Mouse (Mus musculus) lung, adult 2 months (tissue): Measurements from ENCODE around the gene Cltb. TPM values are rescaled to one million over a fixed set of nuclear protein-coding genes. Genes with fewer than 3 reads are reported as not detected.

Source experiments
- DNase-seq: peaks from one replicate; pipeline ENCODE4 v3.0.0; 2022
- H3K4me1 ChIP-seq: fragments of 200-500 bp; 2 replicates; pipeline ENCODE4 v1.6.1; 2011; ENCODE audit warnings: low read length; ENCODE audit not compliant: control insufficient read depth, insufficient read depth
- H3K4me3 ChIP-seq: fragments of 200-500 bp; replicated peaks from 2 replicates; pipeline ENCODE3; 2011; ENCODE audit warnings: low read depth, mild to moderate bottlenecking, control low read depth, low read length; ENCODE audit errors: extremely low read depth
- CTCF ChIP-seq: fragments of 200-500 bp; IDR thresholded peaks from 2 replicates; pipeline ENCODE4 v1.5.1; 2011; ENCODE audit warnings: mild to moderate bottlenecking, low read length, control low read depth; ENCODE audit not compliant: insufficient read depth
- POLR2A ChIP-seq: fragments of 200-500 bp; IDR thresholded peaks from 2 replicates; pipeline ENCODE4 v1.6.1; 2011; ENCODE audit warnings: low read depth, mild to moderate bottlenecking, control low read depth, low read length, borderline replicate concordance; ENCODE audit errors: extremely low read depth
- WGBS: fragments of 180-500 bp; shearing (Covaris S2); methylation state at CpG from one replicate; pipeline ENCODE4 v1.1.7; 2018; 5-methylcytosine and 5-hydroxymethylcytosine counted together
- polyA plus RNA-seq: library from polyadenylated mRNA; depleted of rRNA; stranded (reverse); fragments of >200 nt; gene quantifications from 2 replicates; pipeline ENCODE4 v1.2.3, GENCODE M21; 2012; rRNA removed

Cltb gene
- polyA plus RNA-seq, 1 experiment: 109 TPM

GRCm38 (mm10) chr13:54556796-54557195, 54.3 kb downstream of the Cltb start:
- DNase-seq: no peak
- 71% methylated on average over 3 of the region's 3 CpGs for WGBS
- Histone ChIP-seq H3K4me1 (no peaks in the 10 kb centered on the region), H3K4me3 (no peak overlapping the region)
- TF ChIP-seq POLR2A (no peak), CTCF (no peak)

GRCm38 (mm10) chr13:54556176-54556575, 55.0 kb downstream of the Cltb start:
- no peak for DNase-seq

GRCm38 (mm10) chr13:54548036-54548435, 63.1 kb downstream of the Cltb start:
- 83% methylated on average over 7 of the region's 7 CpGs for WGBS
- TF ChIP-seq CTCF (no peak), POLR2A (no peak)

More at GRCm38 (mm10) chr13:54556176-54556575, 55.0 kb downstream of the Cltb start:
- 92% methylated on average over 9 of the region's 9 CpGs for WGBS
- TF ChIP-seq CTCF (no peak), POLR2A (no peak)
- no peak overlapping the region for H3K4me3 ChIP-seq
- H3K4me1 ChIP-seq: no peaks in the 10 kb centered on the region

More at GRCm38 (mm10) chr13:54548036-54548435, 63.1 kb downstream of the Cltb start:
- Histone ChIP-seq H3K4me1 (no peaks in the 10 kb centered on the region), H3K4me3 (no peak overlapping the region)
- no peak for DNase-seq

Other genes starting within 250 kb of the Cltb start
- 6.1 and 7.0 TPM in 2 replicates for gene Cplx2, start 240.0 kb downstream of the Cltb start, polyA plus RNA-seq
- gene Thoc3, start 142.5 kb downstream of the Cltb start, polyA plus RNA-seq: 27.8 and 35.6 TPM in 2 replicates
- gene Simc1, start 107.6 kb downstream of the Cltb start, polyA plus RNA-seq: 4.8 and 5.7 TPM in 2 replicates
- gene 4833439L19Rik, start 45.9 kb downstream of the Cltb start, polyA plus RNA-seq: 106 TPM in 2 replicates
- gene Arl10, start 36.3 kb downstream of the Cltb start, polyA plus RNA-seq: 30.8 and 41.5 TPM in 2 replicates
- gene Nop16, start 21.3 kb downstream of the Cltb start, polyA plus RNA-seq: 4.8 and 9.1 TPM in 2 replicates
- gene Higd2a, start 21.1 kb downstream of the Cltb start, polyA plus RNA-seq: 110 and 112 TPM in 2 replicates
- gene Faf2, start 10.4 kb upstream of the Cltb start, polyA plus RNA-seq: 16.1 and 27.7 TPM in 2 replicates
- gene Rnf44, start 82.6 kb upstream of the Cltb start, polyA plus RNA-seq: 256 and 338 TPM in 2 replicates
- 0.05 and 1.1 TPM in 2 replicates for gene Cdhr2, start 90.1 kb upstream of the Cltb start, polyA plus RNA-seq
- 0.07 and 0.09 TPM in 2 replicates for gene Gprin1, start 138.5 kb upstream of the Cltb start, polyA plus RNA-seq
- not detected in 2 replicates for gene Sncb, start 155.3 kb upstream of the Cltb start, polyA plus RNA-seq
- not detected in 2 replicates for gene Eif4e1b, start 172.7 kb upstream of the Cltb start, polyA plus RNA-seq
- gene Tspan17, start 178.0 kb upstream of the Cltb start, polyA plus RNA-seq: 32.1 and 34.7 TPM in 2 replicates